Mouse (Mus musculus): ENCODE measurements around the gene Fbxo11. TPM values are rescaled to one million over a fixed set of nuclear protein-coding genes. Genes with fewer than 3 reads are reported as not detected.
"Not testable (repeated sequence)": the region's sequence is repeated elsewhere in the genome, so short reads cannot be mapped to it uniquely, and the experiment has no call there.

Gene Fbxo11
- polyA plus RNA-seq, 1 experiment from 2014 or later, result 25.0 TPM

DNA sequence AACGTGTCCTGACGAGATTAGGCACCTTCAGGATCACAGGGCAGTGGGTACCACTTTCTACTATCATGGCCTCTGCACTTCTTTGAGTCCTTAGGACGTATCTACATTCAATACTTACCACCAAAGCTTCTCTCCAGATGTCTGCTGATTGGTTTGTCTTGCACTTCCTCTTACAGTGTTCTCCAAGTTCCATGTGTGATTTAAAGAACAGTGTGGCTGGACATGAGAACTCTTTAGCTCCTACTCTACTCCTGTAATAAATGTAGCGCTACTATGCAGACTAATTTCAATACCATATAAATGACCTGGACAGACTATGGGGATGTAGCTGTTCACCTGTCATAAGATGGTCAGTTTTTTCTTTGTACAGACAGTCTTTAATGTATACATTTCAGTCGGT, 24.3 kb downstream of the Fbxo11 start:
- 86% methylated on average over 5 of the region's 5 CpGs for WGBS
- Histone ChIP-seq H3K4me2 (replicated peaks) (no peak overlapping the region), H3K27me3 (no peaks in the 10 kb centered on the region), H3K36me3 (peaks cover 4% of the 10 kb centered on the region; the same call in 1 of the 2 replicates), H3K4me1 (0 out of 2 replicates have a peak, but pooled peaks cover 7% of the 10 kb centered on the region), H3K9me3 (no peaks in the 10 kb centered on the region), H3K9ac (no peak overlapping the region), H3K4me3 (no peak overlapping the region), H3K27ac (no peak overlapping the region)
- no peak for ATAC-seq (ENCODE audit: insufficient number of reproducible peaks, insufficient read depth, low FRiP score, low TSS enrichment)

- no peak overlapping the region for H3K9ac ChIP-seq
- H3K4me2 ChIP-seq (replicated peaks), result no peak overlapping the region
- H3K36me3 ChIP-seq, result 0 out of 2 replicates have a peak, but pooled peaks cover 4% of the 10 kb centered on the region
- no peak for ATAC-seq (ENCODE audit: insufficient number of reproducible peaks, insufficient read depth, low FRiP score, low TSS enrichment)
- H3K27me3 ChIP-seq, result no peaks in the 10 kb centered on the region
- H3K27ac ChIP-seq, result no peak overlapping the region
- H3K4me3 ChIP-seq, result no peak overlapping the region
- 95% methylated on average over 4 of the region's 4 CpGs for WGBS
- no peaks in the 10 kb centered on the region for H3K9me3 ChIP-seq
- H3K4me1 ChIP-seq, result 0 out of 2 replicates have a peak, but pooled peaks cover 2% of the 10 kb centered on the region
Measured at GRCm38 (mm10) chr17:88034418-88034817, 30.7 kb downstream of the Fbxo11 start.

- WGBS, result 91% methylated on average over 5 of the region's 5 CpGs
- ATAC-seq (ENCODE audit: insufficient number of reproducible peaks, insufficient read depth, low FRiP score, low TSS enrichment), result no peak
Measured at GRCm38 (mm10) chr17:88031755-88032154, 33.3 kb downstream of the Fbxo11 start.

GRCm38 (mm10) chr17:88029194-88029970, 35.7 kb downstream of the Fbxo11 start:
- Histone ChIP-seq H3K9me3 (no peaks in the 10 kb centered on the region), H3K27me3 (no peaks in the 10 kb centered on the region), H3K4me3 (no peak overlapping the region), H3K27ac (no peak overlapping the region), H3K36me3 (0 out of 2 replicates have a peak, but pooled peaks cover 4% of the 10 kb centered on the region), H3K4me1 (0 out of 2 replicates have a peak, but pooled peaks cover 2% of the 10 kb centered on the region), H3K4me2 (replicated peaks) (no peak overlapping the region), H3K9ac (no peak overlapping the region)
- no peak for ATAC-seq (ENCODE audit: insufficient number of reproducible peaks, insufficient read depth, low FRiP score, low TSS enrichment)
- 86% methylated on average over 17 of the region's 17 CpGs for WGBS

More at GRCm38 (mm10) chr17:88031755-88032154, 33.3 kb downstream of the Fbxo11 start:
- H3K4me2 ChIP-seq (replicated peaks), result no peak overlapping the region
- no peak overlapping the region for H3K9ac ChIP-seq
- H3K9me3 ChIP-seq, result no peaks in the 10 kb centered on the region
- H3K4me3 ChIP-seq, result no peak overlapping the region
- 0 out of 2 replicates have a peak, but pooled peaks cover 2% of the 10 kb centered on the region for H3K4me1 ChIP-seq
- H3K36me3 ChIP-seq, result 0 out of 2 replicates have a peak, but pooled peaks cover 4% of the 10 kb centered on the region
- no peak overlapping the region for H3K27ac ChIP-seq
- H3K27me3 ChIP-seq, result no peaks in the 10 kb centered on the region

DNA sequence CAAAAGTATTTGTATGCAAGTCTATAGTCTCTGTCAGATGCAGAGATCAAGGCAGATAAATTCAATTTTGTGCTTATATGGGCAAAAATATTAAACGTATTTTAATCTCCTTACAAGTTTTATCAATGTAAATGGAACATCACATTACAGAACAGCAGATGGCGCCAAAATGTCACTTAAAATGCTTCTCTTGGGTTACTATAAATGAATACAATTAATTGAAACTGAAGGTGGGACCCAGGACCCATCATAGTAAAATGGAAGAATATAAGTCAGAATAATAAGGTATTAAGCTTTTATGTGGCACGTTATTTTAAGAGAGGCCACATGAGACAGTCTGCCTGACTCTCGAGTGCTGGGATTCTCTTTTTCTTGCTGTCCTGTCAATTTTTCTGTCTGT, 39.9 kb downstream of the Fbxo11 start:
- Histone ChIP-seq H3K4me2 (replicated peaks) (no peak overlapping the region), H3K4me3 (no peak overlapping the region)
- WGBS, result 47% methylated on average over 4 of the region's 4 CpGs

DNA sequence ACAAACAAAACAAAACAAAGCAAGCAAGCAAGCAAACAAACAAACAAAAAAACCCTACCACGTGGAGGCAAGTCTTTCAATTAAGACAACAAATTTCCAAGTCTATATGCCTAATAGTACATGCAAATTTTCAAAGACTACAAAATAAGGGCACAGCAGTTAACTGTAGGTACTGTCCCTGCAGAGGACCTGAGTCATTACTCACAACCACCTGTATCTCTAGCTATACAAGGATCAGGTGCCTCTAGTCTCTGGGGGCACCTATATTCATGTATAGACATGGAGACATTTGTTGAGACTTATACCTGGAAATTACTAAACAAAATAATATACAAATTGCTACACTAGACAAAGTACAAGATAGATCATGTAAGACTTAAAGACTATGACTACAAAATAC, 41.2 kb downstream of the Fbxo11 start:
- no peak for ATAC-seq (ENCODE audit: insufficient number of reproducible peaks, insufficient read depth, low FRiP score, low TSS enrichment)
- 83% methylated on average over 1 of the region's 1 CpGs for WGBS

More for the DNA sequence above, 39.9 kb downstream of the Fbxo11 start:
- H3K27me3 ChIP-seq, result no peaks in the 10 kb centered on the region
- H3K4me1 ChIP-seq, result no peaks in the 10 kb centered on the region
- H3K36me3 ChIP-seq, result no peaks in the 10 kb centered on the region
- no peak for ATAC-seq (ENCODE audit: insufficient number of reproducible peaks, insufficient read depth, low FRiP score, low TSS enrichment)
- H3K9me3 ChIP-seq, result no peaks in the 10 kb centered on the region
- no peak overlapping the region for H3K27ac ChIP-seq
- no peak overlapping the region for H3K9ac ChIP-seq

GRCm38 (mm10) chr17:88016027-88016426, 49.1 kb downstream of the Fbxo11 start:
- H3K9ac ChIP-seq; H3K4me2 ChIP-seq (replicated peaks); H3K27ac ChIP-seq; H3K9me3 ChIP-seq; H3K4me1 ChIP-seq; ATAC-seq (ENCODE audit: insufficient number of reproducible peaks, insufficient read depth, low FRiP score, low TSS enrichment); H3K27me3 ChIP-seq; H3K4me3 ChIP-seq: not testable (repeated sequence)
- 86% methylated on average over 8 of the region's 8 CpGs for WGBS
- peaks cover 41% of the 10 kb centered on the region for H3K36me3 ChIP-seq

More for the DNA sequence above, 41.2 kb downstream of the Fbxo11 start:
- Histone ChIP-seq H3K36me3 (no peaks in the 10 kb centered on the region), H3K9ac (no peak overlapping the region), H3K9me3 (no peaks in the 10 kb centered on the region), H3K27me3 (no peaks in the 10 kb centered on the region), H3K27ac (no peak overlapping the region), H3K4me1 (0 out of 2 replicates have a peak, but pooled peaks cover 2% of the 10 kb centered on the region), H3K4me2 (replicated peaks) (no peak overlapping the region), H3K4me3 (no peak overlapping the region)

DNA sequence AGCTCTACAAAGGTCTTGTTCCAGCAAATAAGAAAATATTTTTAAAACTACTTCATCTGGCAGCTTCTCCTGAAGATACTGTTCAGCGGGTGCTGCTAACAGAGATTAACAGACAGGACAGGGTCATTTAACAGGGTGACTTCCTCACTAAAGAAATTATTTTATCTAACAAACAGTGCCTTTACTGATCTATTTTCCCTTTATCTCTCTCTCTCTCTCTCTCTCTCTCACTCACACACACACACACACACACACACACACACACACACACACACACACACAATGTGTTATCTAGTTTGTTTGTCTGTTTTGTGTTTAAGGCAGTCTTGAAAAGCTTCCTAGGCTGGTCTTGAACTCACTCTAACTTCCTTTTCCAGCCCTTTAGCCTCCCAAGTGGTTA, 50.6 kb downstream of the Fbxo11 start:
- Histone ChIP-seq H3K4me1 (0 out of 2 replicates have a peak, but pooled peaks cover 3% of the 10 kb centered on the region), H3K4me3 (no peak overlapping the region), H3K9me3 (no peaks in the 10 kb centered on the region), H3K27me3 (no peaks in the 10 kb centered on the region), H3K36me3 (peaks cover 55% of the 10 kb centered on the region), H3K9ac (no peak overlapping the region), H3K4me2 (replicated peaks) (no peak overlapping the region), H3K27ac (no peak overlapping the region)
- no peak for ATAC-seq (ENCODE audit: insufficient number of reproducible peaks, insufficient read depth, low FRiP score, low TSS enrichment)
- WGBS, result 88% methylated on average over 1 of the region's 1 CpGs

GRCm38 (mm10) chr17:88006956-88007355, 58.1 kb downstream of the Fbxo11 start:
- 54% methylated on average over 8 of the region's 8 CpGs for WGBS
- H3K36me3 ChIP-seq, result peaks cover 73% of the 10 kb centered on the region

GRCm38 (mm10) chr17:88004892-88005291, 60.2 kb downstream of the Fbxo11 start:
- peaks cover 70% of the 10 kb centered on the region for H3K36me3 ChIP-seq

More at GRCm38 (mm10) chr17:88006956-88007355, 58.1 kb downstream of the Fbxo11 start:
- Histone ChIP-seq H3K4me1 (no peaks in the 10 kb centered on the region), H3K9ac (no peak overlapping the region), H3K27ac (no peak overlapping the region), H3K9me3 (no peaks in the 10 kb centered on the region), H3K4me3 (no peak overlapping the region), H3K4me2 (replicated peaks) (no peak overlapping the region), H3K27me3 (no peaks in the 10 kb centered on the region)
- ATAC-seq (ENCODE audit: insufficient number of reproducible peaks, insufficient read depth, low FRiP score, low TSS enrichment), result no peak

GRCm38 (mm10) chr17:87997808-87998207, 67.3 kb downstream of the Fbxo11 start:
- H3K9ac ChIP-seq, result no peak overlapping the region

More at GRCm38 (mm10) chr17:88004892-88005291, 60.2 kb downstream of the Fbxo11 start:
- no peak overlapping the region for H3K4me3 ChIP-seq
- H3K4me2 ChIP-seq (replicated peaks), result no peak overlapping the region
- H3K4me1 ChIP-seq, result no peaks in the 10 kb centered on the region
- no peak for ATAC-seq (ENCODE audit: insufficient number of reproducible peaks, insufficient read depth, low FRiP score, low TSS enrichment)
- H3K9ac ChIP-seq, result no peak overlapping the region
- H3K9me3 ChIP-seq, result no peaks in the 10 kb centered on the region
- no peak overlapping the region for H3K27ac ChIP-seq
- H3K27me3 ChIP-seq, result no peaks in the 10 kb centered on the region
- 85% methylated on average over 1 of the region's 1 CpGs for WGBS

GRCm38 (mm10) chr17:87993338-87993737, 71.8 kb downstream of the Fbxo11 start:
- no peak for ATAC-seq (ENCODE audit: insufficient number of reproducible peaks, insufficient read depth, low FRiP score, low TSS enrichment)
- Histone ChIP-seq H3K4me3 (no peak overlapping the region), H3K36me3 (peaks cover 75% of the 10 kb centered on the region), H3K4me2 (replicated peaks) (no peak overlapping the region), H3K9ac (no peak overlapping the region), H3K27ac (no peak overlapping the region), H3K9me3 (no peaks in the 10 kb centered on the region), H3K27me3 (no peaks in the 10 kb centered on the region), H3K4me1 (no peaks in the 10 kb centered on the region)
- 93% methylated on average over 1 of the region's 1 CpGs for WGBS

More at GRCm38 (mm10) chr17:87997808-87998207, 67.3 kb downstream of the Fbxo11 start:
- Histone ChIP-seq H3K4me1 (no peaks in the 10 kb centered on the region), H3K36me3 (peaks cover 69% of the 10 kb centered on the region), H3K27me3 (no peaks in the 10 kb centered on the region), H3K4me3 (no peak overlapping the region), H3K27ac (no peak overlapping the region), H3K4me2 (replicated peaks) (no peak overlapping the region), H3K9me3 (no peaks in the 10 kb centered on the region)
- WGBS, result 83% methylated on average over 4 of the region's 4 CpGs
- ATAC-seq (ENCODE audit: insufficient number of reproducible peaks, insufficient read depth, low FRiP score, low TSS enrichment), result no peak
